Mouse (Mus musculus): ENCODE data around the gene Prss46. TPM values are rescaled to one million over a fixed set of nuclear protein-coding genes. Genes with fewer than 3 reads are reported as not detected.
"Not testable (repeated sequence)": the region's sequence is repeated elsewhere in the genome, so short reads cannot be mapped to it uniquely, and the experiment has no call there.

Gene Prss46
- not detected in 2 replicates for polyA plus RNA-seq (2016; fragmentation: Nextera tagmentation; extraction: Ambion mirVana)

GRCm38 (mm10) chr9:110844206-110844605 lies at the start of gene Prss46:
Gene Prss46 (plus strand): TSS chr9:110844506.
- Histone ChIP-seq H3K27me3 (ENCODE audit: poor library complexity, severe bottlenecking) (no peaks in the 10 kb centered on the region), H3K9me3 (no peaks in the 10 kb centered on the region), H3K4me1 (no peaks in the 10 kb centered on the region), H3K4me3 (no peak within 1 kb of the TSS), H3K27ac (no peak within 1 kb of the TSS), H3K36me3 (replicated peaks) (no peaks in the 10 kb centered on the region)
- 84% methylated on average over 10 of the region's 10 CpGs for WGBS
- no peak for DNase-seq (ENCODE audit: extremely low spot score, low spot score)

- Histone ChIP-seq H3K9me3 (no peaks in the 10 kb centered on the region), H3K27ac (no peak overlapping the region), H3K27me3 (ENCODE audit: poor library complexity, severe bottlenecking) (no peaks in the 10 kb centered on the region), H3K4me3 (no peak overlapping the region), H3K36me3 (replicated peaks) (no peaks in the 10 kb centered on the region), H3K4me1 (no peaks in the 10 kb centered on the region)
- DNase-seq (ENCODE audit: extremely low spot score, low spot score) = no peak
- WGBS = 87% methylated on average over 10 of the region's 10 CpGs
These were observed 47.3 kb upstream of the Prss46 start for GRCm38 (mm10) chr9:110797013-110797412.

GRCm38 (mm10) chr9:110797866-110798265 lies 46.4 kb upstream of the Prss46 start, which contains the start of gene Prss42:
Gene Prss42 (plus strand): TSS chr9:110798166.
- Histone ChIP-seq H3K27me3 (ENCODE audit: poor library complexity, severe bottlenecking) (no peaks in the 10 kb centered on the region), H3K4me3 (no peak within 1 kb of the TSS), H3K9me3 (no peaks in the 10 kb centered on the region), H3K27ac (no peak within 1 kb of the TSS), H3K4me1 (peaks cover under 1% of the 10 kb centered on the region; the same call in 1 of the 2 replicates), H3K36me3 (replicated peaks) (no peaks in the 10 kb centered on the region)
- DNase-seq (ENCODE audit: extremely low spot score, low spot score) = no peak
- 91% methylated on average over 14 of the region's 14 CpGs for WGBS

- Histone ChIP-seq H3K4me1 (peaks cover 5% of the 10 kb centered on the region), H3K9me3 (no peaks in the 10 kb centered on the region), H3K4me3 (no peak overlapping the region), H3K27ac (no peak overlapping the region), H3K36me3 (replicated peaks) (no peaks in the 10 kb centered on the region), H3K27me3 (ENCODE audit: poor library complexity, severe bottlenecking) (no peaks in the 10 kb centered on the region)
- WGBS = 91% methylated on average over 8 of the region's 8 CpGs
- DNase-seq (ENCODE audit: extremely low spot score, low spot score) = no peak
These were observed 43.3 kb upstream of the Prss46 start for GRCm38 (mm10) chr9:110800834-110801479.

- H3K4me1 ChIP-seq = peaks cover 5% of the 10 kb centered on the region
- DNase-seq (ENCODE audit: extremely low spot score, low spot score) = no peak
- H3K9me3 ChIP-seq = no peaks in the 10 kb centered on the region
- no peak overlapping the region for H3K4me3 ChIP-seq
- H3K36me3 ChIP-seq (replicated peaks) = no peaks in the 10 kb centered on the region
- H3K27me3 ChIP-seq (ENCODE audit: poor library complexity, severe bottlenecking) = no peaks in the 10 kb centered on the region
- H3K27ac ChIP-seq = no peak overlapping the region
- WGBS = 70% methylated on average over 4 of the region's 4 CpGs
These were observed 41.0 kb upstream of the Prss46 start for GRCm38 (mm10) chr9:110803294-110803693.

GRCm38 (mm10) chr9:110810051-110810450 lies 34.3 kb upstream of the Prss46 start:
- Histone ChIP-seq H3K36me3 (replicated peaks) (no peaks in the 10 kb centered on the region), H3K9me3 (no peaks in the 10 kb centered on the region), H3K27me3 (ENCODE audit: poor library complexity, severe bottlenecking) (0 out of 2 replicates have a peak, but pooled peaks cover 5% of the 10 kb centered on the region), H3K4me1 (no peaks in the 10 kb centered on the region), H3K27ac (no peak overlapping the region), H3K4me3 (no peak overlapping the region)
- WGBS = 88% methylated on average over 4 of the region's 4 CpGs
- DNase-seq (ENCODE audit: extremely low spot score, low spot score) = no peak

GRCm38 (mm10) chr9:110813789-110814188 lies 30.5 kb upstream of the Prss46 start, which contains the start of gene Prss44:
Gene Prss44 (plus strand): TSS chr9:110813994.
- Histone ChIP-seq H3K9me3 (no peaks in the 10 kb centered on the region), H3K4me1 (no peaks in the 10 kb centered on the region), H3K36me3 (replicated peaks) (no peaks in the 10 kb centered on the region), H3K27me3 (ENCODE audit: poor library complexity, severe bottlenecking) (0 out of 2 replicates have a peak, but pooled peaks cover 5% of the 10 kb centered on the region), H3K4me3 (no peak within 1 kb of the TSS), H3K27ac (no peak within 1 kb of the TSS)
- 65% methylated on average over 18 of the region's 18 CpGs for WGBS
- DNase-seq (ENCODE audit: extremely low spot score, low spot score) = no peak

GRCm38 (mm10) chr9:110820546-110820945 lies 23.8 kb upstream of the Prss46 start:
- not testable (repeated sequence) for H3K9me3 ChIP-seq; H3K27me3 ChIP-seq (ENCODE audit: poor library complexity, severe bottlenecking); H3K4me3 ChIP-seq; H3K4me1 ChIP-seq; H3K27ac ChIP-seq; H3K36me3 ChIP-seq (replicated peaks); DNase-seq (ENCODE audit: extremely low spot score, low spot score)

GRCm38 (mm10) chr9:110821436-110821835 lies 22.9 kb upstream of the Prss46 start:
- Histone ChIP-seq H3K27me3 (ENCODE audit: poor library complexity, severe bottlenecking) (no peaks in the 10 kb centered on the region), H3K27ac (no peak overlapping the region), H3K4me3 (no peak overlapping the region), H3K4me1 (no peaks in the 10 kb centered on the region), H3K9me3 (no peaks in the 10 kb centered on the region), H3K36me3 (replicated peaks) (no peaks in the 10 kb centered on the region)
- DNase-seq (ENCODE audit: extremely low spot score, low spot score) = no peak
- WGBS = 87% methylated on average over 7 of the region's 7 CpGs

- no peaks in the 10 kb centered on the region for H3K9me3 ChIP-seq
- no peaks in the 10 kb centered on the region for H3K36me3 ChIP-seq (replicated peaks)
- no peak for DNase-seq (ENCODE audit: extremely low spot score, low spot score)
- no peak overlapping the region for H3K4me3 ChIP-seq
- no peaks in the 10 kb centered on the region for H3K27me3 ChIP-seq (ENCODE audit: poor library complexity, severe bottlenecking)
- H3K4me1 ChIP-seq = no peaks in the 10 kb centered on the region
- 84% methylated on average over 4 of the region's 4 CpGs for WGBS
- H3K27ac ChIP-seq = no peak overlapping the region
These were observed 18.9 kb upstream of the Prss46 start for GRCm38 (mm10) chr9:110825426-110825825.

GRCm38 (mm10) chr9:110825832-110826231 lies 18.5 kb upstream of the Prss46 start:
- Histone ChIP-seq H3K4me3 (no peak overlapping the region), H3K4me1 (no peaks in the 10 kb centered on the region), H3K27ac (no peak overlapping the region), H3K27me3 (ENCODE audit: poor library complexity, severe bottlenecking) (no peaks in the 10 kb centered on the region), H3K36me3 (replicated peaks) (no peaks in the 10 kb centered on the region), H3K9me3 (no peaks in the 10 kb centered on the region)
- DNase-seq (ENCODE audit: extremely low spot score, low spot score) = no peak
- WGBS = 80% methylated on average over 7 of the region's 7 CpGs

- Histone ChIP-seq H3K27ac (no peak within 1 kb of the TSS), H3K36me3 (replicated peaks) (no peaks in the 10 kb centered on the region), H3K27me3 (ENCODE audit: poor library complexity, severe bottlenecking) (no peaks in the 10 kb centered on the region), H3K4me3 (no peak within 1 kb of the TSS), H3K9me3 (no peaks in the 10 kb centered on the region), H3K4me1 (no peaks in the 10 kb centered on the region)
- no peak for DNase-seq (ENCODE audit: extremely low spot score, low spot score)
- 81% methylated on average over 3 of the region's 3 CpGs for WGBS
These were observed 17.9 kb upstream of the Prss46 start, which contains the start of gene Prss43 for GRCm38 (mm10) chr9:110826390-110826789. Gene Prss43 (plus strand): TSS chr9:110826690.

GRCm38 (mm10) chr9:110833021-110833420 lies 11.3 kb upstream of the Prss46 start:
- no peak for DNase-seq (ENCODE audit: extremely low spot score, low spot score)
- H3K27me3 ChIP-seq (ENCODE audit: poor library complexity, severe bottlenecking) = no peaks in the 10 kb centered on the region
- no peaks in the 10 kb centered on the region for H3K36me3 ChIP-seq (replicated peaks)
- no peaks in the 10 kb centered on the region for H3K9me3 ChIP-seq
- no peak overlapping the region for H3K27ac ChIP-seq
- peaks cover 11% of the 10 kb centered on the region for H3K4me1 ChIP-seq
- WGBS = 89% methylated on average over 5 of the region's 5 CpGs
- H3K4me3 ChIP-seq = no peak overlapping the region
